Mouse (Mus musculus) brain, embryonic 14.5 days (tissue): ENCODE data around the gene Gpr132. TPM values are rescaled to one million over a fixed set of nuclear protein-coding genes. Genes with fewer than 3 reads are reported as not detected.

Experiments used
- DNase-seq: peaks from one replicate; pipeline ENCODE4 v3.0.0-alpha.2; 2011; ENCODE audit warnings: low read depth
- CTCF ChIP-seq: fragments of 200-500 bp; IDR thresholded peaks from 2 replicates; pipeline ENCODE4 v1.5.1; 2012; ENCODE audit warnings: inconsistent platforms, mild to moderate bottlenecking, moderate library complexity, borderline replicate concordance; ENCODE audit not compliant: insufficient read depth, insufficient read length; ENCODE audit errors: extremely low read depth
- POLR2A ChIP-seq: fragments of 200-500 bp; IDR thresholded peaks from 2 replicates; pipeline ENCODE4 v1.6.1; 2012; ENCODE audit warnings: mild to moderate bottlenecking, inconsistent platforms, borderline replicate concordance; ENCODE audit not compliant: poor library complexity, insufficient read depth, insufficient read length, severe bottlenecking; ENCODE audit errors: extremely low read depth
- polyA plus RNA-seq: library from polyadenylated mRNA; depleted of rRNA; stranded (reverse); fragments of >200 nt; gene quantifications from 2 replicates; pipeline ENCODE4 v1.2.3, GENCODE M21; 2012

Gpr132 gene
- polyA plus RNA-seq, 1 experiment = 0.07 TPM

DNA sequence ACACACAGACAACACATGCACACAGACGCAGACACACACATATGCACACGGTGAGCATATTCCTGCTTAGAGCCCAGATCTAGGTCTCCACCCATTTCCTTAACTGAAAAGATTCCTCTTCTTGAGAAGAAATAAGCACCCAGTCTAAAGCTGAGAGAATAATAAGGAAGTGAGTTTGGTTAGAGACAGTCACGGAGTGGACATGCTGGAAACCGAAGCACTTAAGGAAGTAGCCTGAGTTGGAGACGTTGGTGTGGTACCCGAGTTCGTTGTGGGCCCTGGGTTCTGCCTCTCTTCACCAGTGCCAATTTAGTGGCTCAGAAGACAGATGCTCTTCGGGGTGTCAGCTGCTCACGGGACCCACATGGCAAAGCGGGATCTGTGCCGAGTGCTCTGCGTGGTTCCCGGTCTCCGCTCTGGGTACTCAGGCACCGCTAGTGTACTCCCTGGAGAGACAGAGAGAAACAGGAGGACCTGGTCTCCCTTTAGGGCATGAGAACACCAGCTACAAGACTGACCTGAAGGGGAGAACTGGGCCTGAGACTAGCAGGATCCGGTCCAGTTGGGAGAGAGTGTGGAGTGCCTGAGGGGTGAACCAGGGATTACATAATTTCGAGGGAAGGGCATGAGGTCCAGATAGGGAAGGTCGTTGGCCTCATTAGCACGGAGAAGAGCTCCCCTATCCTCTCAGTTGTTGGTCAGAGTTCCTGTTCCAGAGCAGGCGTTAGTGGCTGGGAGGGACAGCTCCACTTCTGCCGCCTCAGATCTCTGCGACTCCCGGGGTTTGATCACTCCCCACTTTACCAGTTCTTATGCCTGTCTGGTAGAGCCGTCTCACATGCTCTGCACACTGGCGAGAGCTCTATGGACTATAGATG is 27.6 kb downstream of the Gpr132 start:
- DNase-seq = no peak
- no peak for TF ChIP-seq POLR2A
- no peak for TF ChIP-seq CTCF

DNA sequence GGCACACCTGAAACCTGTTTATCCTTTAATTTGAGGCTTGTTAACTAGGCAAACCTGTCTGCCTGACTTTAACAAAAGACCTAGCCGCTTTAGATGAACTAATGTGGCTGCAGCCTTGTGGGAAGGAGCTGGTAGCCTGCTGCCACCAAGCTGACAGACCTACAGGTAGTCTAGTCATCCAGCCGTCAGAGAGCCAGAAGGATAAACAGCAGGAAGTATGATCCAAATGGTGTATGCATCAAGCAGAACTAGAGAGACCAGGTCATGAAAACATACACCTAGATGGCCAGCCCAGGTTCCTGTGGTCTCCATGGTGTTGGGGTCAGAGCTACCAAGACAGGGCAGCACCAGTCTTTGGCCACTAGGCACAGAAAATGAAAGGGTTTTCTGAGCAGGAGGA is 33.0 kb downstream of the Gpr132 start:
- no peak for DNase-seq
- TF ChIP-seq CTCF (no peak), POLR2A (no peak)

DNA sequence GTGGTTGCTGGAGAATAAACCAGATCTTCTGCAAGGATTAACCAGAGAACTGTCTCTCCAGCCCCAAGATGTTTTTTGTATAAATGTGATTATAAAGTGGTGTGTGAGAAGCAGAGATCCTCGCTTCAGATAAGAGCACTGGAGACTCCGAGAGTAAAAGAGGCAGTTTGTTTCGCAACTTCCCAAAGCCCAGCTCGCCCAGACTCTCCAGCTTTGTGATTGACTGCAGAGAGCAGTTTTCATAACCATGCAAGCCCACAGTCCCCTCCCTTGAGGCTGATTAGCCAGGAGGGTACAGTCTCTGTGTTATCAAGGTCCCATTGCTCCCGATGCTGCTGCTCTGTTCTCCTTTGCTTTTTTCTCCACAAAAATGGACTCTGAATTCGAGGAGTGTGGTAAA is 34.5 kb downstream of the Gpr132 start:
- DNase-seq = no peak
- no peak for TF ChIP-seq CTCF
- no peak for TF ChIP-seq POLR2A

DNA sequence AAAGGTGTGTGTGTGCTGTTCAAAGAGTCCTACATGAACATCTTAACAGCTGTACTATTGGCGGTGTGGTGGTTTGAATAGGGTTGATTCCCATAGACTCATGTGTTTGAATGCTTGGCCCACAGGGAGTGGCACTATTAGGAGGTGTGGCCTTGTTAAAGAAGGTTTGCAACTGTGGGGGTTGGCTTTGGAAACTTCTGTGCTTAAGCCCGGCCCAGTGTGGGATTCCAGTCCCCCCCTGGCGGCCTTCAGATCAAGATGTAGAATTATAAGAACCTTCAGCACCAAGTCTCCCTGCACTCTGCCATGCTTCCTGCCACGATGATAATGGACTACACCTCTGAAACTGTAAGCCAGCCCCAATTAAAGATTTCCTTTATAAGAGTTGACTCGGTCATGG is 35.6 kb downstream of the Gpr132 start:
- no peak for TF ChIP-seq CTCF
- no peak for TF ChIP-seq POLR2A
- DNase-seq = no peak

DNA sequence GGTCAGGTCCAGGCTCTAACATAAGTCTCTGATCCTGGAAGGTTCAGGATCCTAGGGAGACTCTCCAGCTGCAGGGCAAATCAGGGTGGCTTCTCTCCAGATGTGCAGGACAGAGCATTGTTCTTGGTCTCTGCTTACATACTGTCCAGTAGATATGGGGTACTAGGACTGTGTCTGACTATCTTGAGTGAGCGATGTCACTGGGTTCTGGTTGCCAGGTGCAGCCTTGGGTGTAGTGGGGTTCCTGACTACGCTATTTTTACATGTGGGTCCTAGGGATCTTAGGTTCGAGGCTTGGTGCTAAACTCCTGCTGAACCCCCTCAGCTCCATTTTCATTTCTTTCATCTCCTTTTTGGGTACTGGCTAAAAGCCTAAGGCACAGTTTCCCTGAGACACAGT is 37.5 kb downstream of the Gpr132 start:
- DNase-seq = no peak
- TF ChIP-seq CTCF (no peak), POLR2A (no peak)

GRCm38 (mm10) chr12:112830141-112830540 is 37.9 kb downstream of the Gpr132 start:
- DNase-seq = peak; percentile 22
- TF ChIP-seq CTCF = no peak
- TF ChIP-seq POLR2A = no peak

DNA sequence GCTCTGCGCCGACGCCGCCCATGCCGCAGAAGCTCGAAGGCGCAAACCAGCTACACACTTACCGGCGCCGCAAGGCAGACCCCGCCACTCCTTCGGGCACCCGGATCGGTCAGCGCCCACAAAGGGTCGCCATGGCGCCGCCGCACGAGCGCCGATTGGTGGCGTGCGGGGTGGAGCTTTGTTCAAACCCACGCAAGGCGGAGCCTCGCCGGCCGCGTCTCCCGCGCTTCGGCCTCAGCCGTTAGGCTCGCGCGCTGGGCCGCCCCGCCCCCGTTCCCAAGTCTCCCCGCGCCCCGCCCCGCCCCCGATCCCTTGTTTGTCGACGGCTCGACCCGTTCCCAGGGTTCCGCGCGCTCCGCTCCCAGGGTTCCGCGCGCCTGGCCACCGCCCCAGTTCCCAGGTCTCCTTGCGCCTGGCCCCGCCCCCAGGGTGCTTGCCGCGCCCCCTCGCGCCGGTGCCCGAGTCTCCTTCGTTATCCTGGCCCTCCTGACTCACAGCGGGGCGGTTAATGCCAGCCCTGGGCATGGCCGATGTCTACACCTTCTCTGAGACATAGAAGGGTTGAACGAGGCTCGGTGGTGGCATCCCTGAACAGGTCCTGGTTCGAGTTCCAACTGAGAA is 38.7 kb downstream of the Gpr132 start, which contains the start of gene Cdca4:
Cdca4 (minus strand) TSS at position 180 of the 621 bp plus-strand sequence.
- DNase-seq = peak; percentile 99

DNA sequence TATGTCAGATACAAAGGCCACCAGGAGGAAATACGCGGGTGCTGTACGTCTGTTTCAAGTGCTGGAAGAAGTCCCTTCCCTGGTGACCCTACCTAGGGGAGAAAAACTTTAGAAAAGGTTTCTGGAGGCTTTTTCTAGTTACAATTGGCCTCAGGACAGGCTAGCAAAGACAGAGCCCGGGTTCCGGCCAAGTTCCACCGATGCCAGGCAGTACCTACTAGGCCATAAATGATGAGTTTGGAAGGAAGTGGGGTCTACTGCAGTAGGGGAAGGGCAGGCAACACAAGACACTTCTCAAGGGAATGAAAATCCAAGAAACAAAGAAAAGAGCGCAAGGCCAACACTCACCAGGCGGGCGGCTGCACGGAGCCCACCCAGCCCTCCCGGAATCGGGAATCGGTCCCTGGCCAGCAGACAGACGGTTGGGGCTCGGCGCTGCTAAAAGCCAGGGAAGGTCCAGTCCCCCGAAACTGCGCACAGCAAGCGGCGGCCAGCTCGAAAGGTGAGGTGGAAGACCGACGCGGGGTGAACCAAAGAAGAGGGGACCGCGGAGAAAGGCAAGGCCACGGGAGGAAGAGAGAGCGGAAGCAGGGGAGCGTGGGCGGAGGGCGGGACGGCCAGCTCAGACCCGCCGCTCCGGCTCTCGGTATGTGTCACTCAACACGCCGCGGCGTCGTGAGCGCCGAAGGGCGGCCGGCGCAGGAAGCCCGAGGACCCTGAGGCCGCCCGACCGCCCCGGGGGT is 39.4 kb downstream of the Gpr132 start:
- DNase-seq = no peak
- TF ChIP-seq CTCF (no peak), POLR2A (no peak)

More for the DNA sequence above, 38.7 kb downstream of the Gpr132 start, which contains the start of gene Cdca4:
- TF ChIP-seq POLR2A = peak; percentile 93
- no peak for TF ChIP-seq CTCF

GRCm38 (mm10) chr12:112825901-112826300 is 42.1 kb downstream of the Gpr132 start:
- TF ChIP-seq CTCF (no peak), POLR2A (no peak)
- DNase-seq = no peak

DNA sequence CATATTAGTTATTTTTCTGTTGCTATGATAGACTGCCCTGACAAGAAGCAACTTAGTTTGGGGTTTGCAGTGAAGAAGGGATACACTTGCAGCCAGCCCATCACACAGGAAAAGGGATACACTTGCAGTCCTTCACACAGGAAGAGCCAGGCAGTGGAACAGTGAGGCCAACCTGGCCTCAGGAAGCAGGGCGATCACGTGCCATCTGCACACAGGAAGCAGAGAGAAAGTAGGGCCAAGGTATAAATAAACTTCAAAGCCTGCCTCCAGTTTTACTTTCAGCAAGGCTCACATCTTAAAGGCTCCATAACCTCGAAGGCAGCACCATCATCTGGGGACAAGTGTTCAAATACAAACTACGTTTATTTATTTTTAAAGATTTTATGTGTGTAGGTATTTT is 44.8 kb downstream of the Gpr132 start:
- no peak for DNase-seq
- TF ChIP-seq CTCF = no peak
- no peak for TF ChIP-seq POLR2A

- DNase-seq = no peak
- no peak for TF ChIP-seq CTCF
- TF ChIP-seq POLR2A = no peak
Observed at GRCm38 (mm10) chr12:112822676-112823075, 45.4 kb downstream of the Gpr132 start.
